Mouse (Mus musculus) G1E (cell line): ENCODE results near the gene Kcnq1. TPM values are rescaled to one million over a fixed set of nuclear protein-coding genes. Genes with fewer than 3 reads are reported as not detected.

Experiments
- ATAC-seq: 2 replicates; pipeline ENCODE4 v1.8.0; 2016; ENCODE audit warnings: mild to moderate bottlenecking; ENCODE audit not compliant: insufficient number of reproducible peaks, poor library complexity, low FRiP score, severe bottlenecking; ENCODE audit errors: extremely low read depth
- DNase-seq: peaks from one replicate; pipeline ENCODE4 v3.0.0; 2012; ENCODE audit warnings: low spot score
- H3K27me3 ChIP-seq: 2 replicates; pipeline ENCODE4 v1.6.1; 2012; ENCODE audit warnings: mild to moderate bottlenecking, low read length, inconsistent platforms; ENCODE audit not compliant: insufficient read depth
- H3K36me3 ChIP-seq: replicated peaks from 2 replicates; pipeline ENCODE3; 2012; ENCODE audit warnings: mild to moderate bottlenecking, inconsistent platforms
- H3K4me1 ChIP-seq: 2 replicates; pipeline ENCODE4 v1.6.1; 2012; ENCODE audit warnings: low read depth, low read length, inconsistent platforms, mixed read lengths; ENCODE audit not compliant: insufficient read depth
- H3K4me3 ChIP-seq: 2 replicates; pipeline ENCODE4 v1.5.1; 2012; ENCODE audit warnings: low read depth, mild to moderate bottlenecking, inconsistent platforms, low read length, moderate library complexity, mixed read lengths
- H3K9me3 ChIP-seq: replicated peaks from 2 replicates; pipeline ENCODE4 v1.6.1; 2012; ENCODE audit warnings: inconsistent platforms
- CTCF ChIP-seq: IDR thresholded peaks from 2 replicates; pipeline ENCODE4 v1.5.1; 2012; ENCODE audit warnings: low read depth, low read length, inconsistent platforms, mixed read lengths
- GATA1 ChIP-seq: IDR thresholded peaks from 2 replicates; pipeline ENCODE4 v1.6.1; 2012; ENCODE audit warnings: borderline replicate concordance, low read length, inconsistent platforms, mixed read lengths
- GATA2 ChIP-seq: IDR thresholded peaks from 2 replicates; pipeline ENCODE4 v1.6.1; 2012; ENCODE audit warnings: low read depth, low read length, inconsistent platforms, borderline replicate concordance
- POLR2AphosphoS5 ChIP-seq: IDR thresholded peaks from 2 replicates; pipeline ENCODE4 v1.6.1; 2012; ENCODE audit warnings: low read depth, low read length, inconsistent platforms; ENCODE audit not compliant: insufficient replicate concordance
- TAL1 ChIP-seq: conservative IDR thresholded peaks from 2 replicates; pipeline ENCODE4 v1.6.1; 2012; ENCODE audit warnings: low read depth, low read length, inconsistent platforms, mixed read lengths
- polyA plus RNA-seq: library from polyadenylated mRNA; stranded (reverse); fragments of >175 nt; gene quantifications from 2 replicates; pipeline ENCODE4 v1.2.3, GENCODE M21; 2012
- total RNA-seq, 2 experiments: library from RNA; stranded (forward) in 1 of 2; stranded (reverse) in 1 of 2; fragments of 200-1000 nt in 1 of 2; fragments of >200 nt in 1 of 2; fragmentation: Nextera tagmentation in 1 of 2; gene quantifications; 2 replicates each; pipeline ENCODE4 v1.2.3; 2014 to 2017

Kcnq1 gene
- total and polyA plus RNA-seq, 3 experiments = not detected

GRCm38 (mm10) chr7:143302156-143302555 lies 196.0 kb downstream of the Kcnq1 start:
- no peak for ATAC-seq
- TF ChIP-seq TAL1 (no peak), GATA2 (no peak), POLR2AphosphoS5 (no peak), CTCF (no peak), GATA1 (no peak)
- H3K9me3 ChIP-seq = no peaks in the 10 kb centered on the region

DNA sequence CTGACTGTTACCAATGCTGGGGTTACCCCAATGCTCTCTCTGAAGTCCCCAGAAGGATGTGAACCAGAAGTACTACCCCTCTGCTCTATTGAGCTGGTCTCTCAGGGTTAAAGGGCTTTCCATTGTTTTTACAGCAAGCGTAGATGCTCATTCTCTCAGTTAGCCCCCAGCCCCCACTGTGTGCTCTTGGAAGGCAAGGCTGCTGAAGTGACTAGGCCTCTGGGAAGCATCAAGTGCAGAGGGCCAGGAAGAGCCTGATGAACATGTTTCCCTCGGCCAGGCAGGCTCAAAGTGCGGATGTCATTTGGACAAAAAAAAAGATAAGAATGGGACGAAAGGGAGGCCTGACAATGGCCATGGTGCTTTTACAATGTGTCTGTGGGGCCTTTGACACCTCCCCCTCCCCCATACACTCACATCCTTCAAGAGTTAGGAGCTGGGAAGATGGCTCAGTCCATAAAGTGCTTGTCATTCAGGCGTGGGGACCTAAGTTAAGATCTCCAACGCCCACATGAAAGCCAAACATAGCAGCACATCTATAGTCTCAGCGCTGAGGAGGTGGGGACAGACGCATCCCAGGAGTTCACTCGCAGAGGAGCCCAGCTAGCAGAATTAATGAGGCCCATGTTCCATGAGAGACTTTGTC lies 196.6 kb downstream of the Kcnq1 start:
- Histone ChIP-seq H3K9me3 (no peaks in the 10 kb centered on the region), H3K4me1 (no peaks in the 10 kb centered on the region), H3K36me3 (no peaks in the 10 kb centered on the region), H3K27me3 (peaks cover 35% of the 10 kb centered on the region), H3K4me3 (no peak overlapping the region)
- TF ChIP-seq CTCF (no peak), TAL1 (no peak), GATA2 (no peak), POLR2AphosphoS5 (no peak), GATA1 (no peak)
- ATAC-seq (no peak), DNase-seq (no peak)

More at GRCm38 (mm10) chr7:143302156-143302555, 196.0 kb downstream of the Kcnq1 start:
- H3K36me3 ChIP-seq = no peaks in the 10 kb centered on the region
- no peak overlapping the region for H3K4me3 ChIP-seq
- H3K4me1 ChIP-seq = 0 out of 2 replicates have a peak, but pooled peaks cover 1% of the 10 kb centered on the region
- no peak for DNase-seq
- peaks cover 35% of the 10 kb centered on the region for H3K27me3 ChIP-seq

DNA sequence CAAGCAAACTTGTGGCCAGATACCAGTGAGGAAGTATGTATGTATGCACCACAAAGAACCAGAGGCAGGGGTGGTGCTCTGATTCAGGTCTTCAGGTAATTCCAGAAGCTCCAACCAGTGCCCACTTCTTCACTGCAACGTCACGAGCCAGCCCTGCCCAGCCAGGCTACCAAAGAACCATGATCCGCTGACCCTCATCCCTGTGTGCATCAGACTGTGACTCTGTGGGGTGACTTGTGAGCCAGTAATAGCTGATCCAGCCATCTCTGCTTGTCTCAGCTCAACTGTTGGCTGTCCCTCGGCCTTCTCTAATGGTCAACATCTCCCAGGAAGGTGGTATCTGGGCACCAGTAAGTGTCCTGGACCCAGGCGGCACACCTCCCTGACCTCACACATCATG lies 197.4 kb downstream of the Kcnq1 start:
- H3K27me3 ChIP-seq = peaks cover 35% of the 10 kb centered on the region
- no peaks in the 10 kb centered on the region for H3K4me1 ChIP-seq
- ATAC-seq (no peak), DNase-seq (no peak)
- no peak for TF ChIP-seq POLR2AphosphoS5
- no peak for TF ChIP-seq TAL1
- no peak for TF ChIP-seq GATA1
- TF ChIP-seq CTCF = no peak
- H3K36me3 ChIP-seq = no peaks in the 10 kb centered on the region
- no peaks in the 10 kb centered on the region for H3K9me3 ChIP-seq
- no peak overlapping the region for H3K4me3 ChIP-seq

- Histone ChIP-seq H3K4me1 (no peaks in the 10 kb centered on the region), H3K36me3 (no peaks in the 10 kb centered on the region), H3K4me3 (no peak overlapping the region), H3K9me3 (no peaks in the 10 kb centered on the region), H3K27me3 (peaks cover 42% of the 10 kb centered on the region)
- TF ChIP-seq CTCF (no peak), GATA2 (no peak)
- ATAC-seq (no peak), DNase-seq (no peak)
Measured at GRCm38 (mm10) chr7:143305808-143306207, 199.6 kb downstream of the Kcnq1 start.

DNA sequence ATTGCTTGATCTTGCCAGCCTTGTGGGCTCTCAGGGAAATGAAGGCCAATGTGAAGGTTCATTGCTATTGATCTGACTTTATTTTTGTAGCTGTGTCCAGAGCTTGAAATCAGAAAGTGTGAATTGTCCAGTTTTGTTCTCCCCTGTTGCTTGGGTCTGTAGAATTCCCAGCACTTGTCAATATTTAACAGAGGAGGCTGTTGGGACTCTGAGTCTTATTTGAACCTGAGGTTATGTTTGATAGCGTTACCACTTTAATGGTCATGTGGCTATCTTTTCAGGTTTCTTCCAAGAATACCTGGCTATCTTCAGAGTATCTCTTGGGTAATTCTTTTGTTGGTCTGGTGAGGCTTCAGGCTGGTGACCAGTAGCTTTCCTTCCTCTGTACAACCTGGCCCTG lies 201.8 kb downstream of the Kcnq1 start:
- peaks cover 46% of the 10 kb centered on the region for H3K27me3 ChIP-seq
- H3K4me3 ChIP-seq = no peak overlapping the region

GRCm38 (mm10) chr7:143310311-143310710 lies 204.1 kb downstream of the Kcnq1 start:
- no peak for ATAC-seq
- H3K36me3 ChIP-seq = no peaks in the 10 kb centered on the region
- H3K27me3 ChIP-seq = peaks cover 49% of the 10 kb centered on the region
- no peaks in the 10 kb centered on the region for H3K4me1 ChIP-seq
- TF ChIP-seq TAL1 (no peak), GATA1 (no peak), CTCF (no peak)
- H3K9me3 ChIP-seq = no peaks in the 10 kb centered on the region
- H3K4me3 ChIP-seq = no peak overlapping the region
- no peak for DNase-seq

More for the DNA sequence above, 201.8 kb downstream of the Kcnq1 start:
- no peaks in the 10 kb centered on the region for H3K36me3 ChIP-seq
- no peaks in the 10 kb centered on the region for H3K9me3 ChIP-seq
- no peaks in the 10 kb centered on the region for H3K4me1 ChIP-seq
- TF ChIP-seq GATA2 (no peak), GATA1 (no peak), CTCF (no peak), POLR2AphosphoS5 (no peak), TAL1 (no peak)
- DNase-seq (no peak), ATAC-seq (no peak)

DNA sequence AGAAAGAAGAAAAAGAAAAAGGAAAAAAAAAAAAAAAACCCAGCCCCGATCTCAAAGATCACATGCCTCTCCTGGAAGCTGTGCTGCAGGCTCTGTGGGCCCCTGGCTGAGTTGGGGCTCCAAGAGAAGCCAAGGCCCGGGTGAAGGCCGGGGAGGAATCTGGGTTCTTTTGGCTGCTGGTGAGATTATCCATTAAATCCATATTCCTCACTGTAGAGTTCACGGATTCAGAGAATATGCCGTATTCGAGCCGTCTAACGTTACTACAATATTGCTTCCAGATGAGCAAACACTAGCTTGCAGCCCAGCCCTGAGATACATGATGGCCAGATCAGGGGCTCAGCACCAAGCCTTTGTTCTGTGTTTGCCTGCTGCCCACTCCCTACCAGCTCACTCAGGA lies 204.7 kb downstream of the Kcnq1 start:
- Histone ChIP-seq H3K27me3 (peaks cover 47% of the 10 kb centered on the region), H3K9me3 (no peaks in the 10 kb centered on the region), H3K36me3 (no peaks in the 10 kb centered on the region), H3K4me3 (no peak overlapping the region), H3K4me1 (no peaks in the 10 kb centered on the region)
- no peak for DNase-seq
- no peak for ATAC-seq
- no peak for TF ChIP-seq CTCF
- TF ChIP-seq TAL1 = no peak
- TF ChIP-seq GATA2 = no peak
